Mouse (Mus musculus) layer of hippocampus, adult 8-10 months (tissue): ENCODE measurements around the gene Cyp2t4. TPM values are rescaled to one million over a fixed set of nuclear protein-coding genes. Genes with fewer than 3 reads are reported as not detected.

Experiments used
- DNase-seq, 2 experiments: peaks; one replicate each; pipeline ENCODE4 v3.0.0; 2022; ENCODE audit warnings: low spot score in 2 of 2
- microRNA-seq, 2 experiments: library from miRNA; unstranded; fragments of <30 nt; microRNA quantifications; one replicate each; pipeline ENCODE4 v1.2.0; 2022
- total RNA-seq, 4 experiments: library from RNA; stranded (reverse); gene quantifications; 2 replicates each; pipeline ENCODE4 v1.2.4; 2022

The Cyp2t4 gene
- total RNA-seq, 4 experiments from 2014 or later = not detected

- no peak for DNase-seq
Measured at GRCm38 (mm10) chr7:27180837-27181695, 27.6 kb downstream of the Cyp2t4 start, which contains the start of the genes Gm21983 and Mia. Gene Gm21983, minus strand, starts transcription at chr7:27181086. Gene Mia, minus strand, starts transcription at chr7:27181157.

DNA sequence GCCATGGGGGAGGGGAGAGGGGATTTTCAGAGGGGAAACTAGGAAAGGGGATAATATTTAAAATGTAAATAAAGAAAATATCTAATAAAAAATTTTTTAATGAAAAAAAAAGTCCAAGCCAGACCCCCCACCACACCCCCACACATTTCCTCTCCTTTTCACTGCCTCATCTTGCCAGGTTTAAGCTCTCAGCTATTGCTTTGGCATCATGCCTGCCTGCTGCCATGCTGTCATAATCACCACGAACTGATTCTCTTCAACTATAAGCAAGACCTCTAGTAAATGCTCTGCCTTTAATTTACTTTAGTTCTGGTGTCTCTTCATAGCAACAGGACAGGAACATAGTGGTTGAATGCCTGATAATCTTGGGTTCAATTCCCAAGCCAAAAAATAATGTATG is 29.0 kb downstream of the Cyp2t4 start:
- no peak for DNase-seq

DNA sequence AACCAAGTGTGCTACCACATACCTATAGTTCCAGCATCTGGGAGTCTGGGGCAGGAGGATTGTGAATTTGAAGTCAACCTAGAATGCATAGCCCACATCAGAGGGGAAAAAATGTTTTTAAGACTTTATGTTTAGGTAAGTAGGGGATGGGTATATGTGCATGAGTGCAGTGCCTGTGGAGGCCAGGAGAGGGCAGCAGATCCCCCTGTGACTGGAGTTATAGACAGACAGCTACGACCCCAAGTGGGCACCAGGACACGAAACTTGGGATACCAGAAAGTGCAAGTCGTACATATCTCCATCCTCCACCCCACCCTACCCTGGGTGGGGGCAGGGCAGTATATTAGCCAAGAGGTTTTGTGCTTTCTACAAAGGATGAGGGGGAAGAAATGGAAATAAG is 31.4 kb downstream of the Cyp2t4 start:
- no peak for DNase-seq

- DNase-seq = no peak
Measured at GRCm38 (mm10) chr7:27185986-27186385, 32.5 kb downstream of the Cyp2t4 start.

DNA sequence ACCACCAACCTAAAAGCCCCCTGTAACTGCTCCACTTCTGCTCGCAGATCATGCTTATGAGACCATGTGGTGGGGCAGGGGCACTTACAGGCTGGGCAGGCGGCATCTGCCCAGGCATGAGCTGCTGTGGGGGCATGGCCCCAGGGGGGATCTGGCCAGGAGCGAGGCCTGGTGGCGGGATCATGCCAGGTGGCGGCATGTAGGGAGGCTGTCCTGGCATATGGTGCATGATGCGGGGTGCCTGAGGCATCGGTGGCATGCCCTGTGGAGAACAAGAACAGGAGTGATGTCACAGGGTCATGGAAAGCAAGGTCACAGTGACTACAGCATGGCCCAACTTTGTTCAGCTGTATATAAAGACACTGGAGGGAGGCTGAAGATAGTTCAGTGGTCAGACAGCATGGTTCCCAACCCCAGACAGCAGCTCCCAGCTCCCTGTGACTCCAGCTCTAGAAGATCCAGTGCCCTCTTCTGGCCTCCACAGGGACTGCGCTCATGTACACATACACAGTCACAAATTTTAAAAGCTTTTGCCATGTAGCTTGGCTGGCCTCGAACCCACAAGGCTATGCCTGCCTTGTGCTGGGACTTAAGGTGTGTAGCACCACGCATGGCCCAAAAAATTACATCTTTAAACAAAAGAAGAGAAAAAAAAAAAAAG is 35.9 kb downstream of the Cyp2t4 start:
- DNase-seq = no peak

- DNase-seq = no peak
Measured at GRCm38 (mm10) chr7:27192434-27192833, 38.9 kb downstream of the Cyp2t4 start.

- no peak for DNase-seq
Measured at GRCm38 (mm10) chr7:27193731-27194130, 40.2 kb downstream of the Cyp2t4 start.

DNA sequence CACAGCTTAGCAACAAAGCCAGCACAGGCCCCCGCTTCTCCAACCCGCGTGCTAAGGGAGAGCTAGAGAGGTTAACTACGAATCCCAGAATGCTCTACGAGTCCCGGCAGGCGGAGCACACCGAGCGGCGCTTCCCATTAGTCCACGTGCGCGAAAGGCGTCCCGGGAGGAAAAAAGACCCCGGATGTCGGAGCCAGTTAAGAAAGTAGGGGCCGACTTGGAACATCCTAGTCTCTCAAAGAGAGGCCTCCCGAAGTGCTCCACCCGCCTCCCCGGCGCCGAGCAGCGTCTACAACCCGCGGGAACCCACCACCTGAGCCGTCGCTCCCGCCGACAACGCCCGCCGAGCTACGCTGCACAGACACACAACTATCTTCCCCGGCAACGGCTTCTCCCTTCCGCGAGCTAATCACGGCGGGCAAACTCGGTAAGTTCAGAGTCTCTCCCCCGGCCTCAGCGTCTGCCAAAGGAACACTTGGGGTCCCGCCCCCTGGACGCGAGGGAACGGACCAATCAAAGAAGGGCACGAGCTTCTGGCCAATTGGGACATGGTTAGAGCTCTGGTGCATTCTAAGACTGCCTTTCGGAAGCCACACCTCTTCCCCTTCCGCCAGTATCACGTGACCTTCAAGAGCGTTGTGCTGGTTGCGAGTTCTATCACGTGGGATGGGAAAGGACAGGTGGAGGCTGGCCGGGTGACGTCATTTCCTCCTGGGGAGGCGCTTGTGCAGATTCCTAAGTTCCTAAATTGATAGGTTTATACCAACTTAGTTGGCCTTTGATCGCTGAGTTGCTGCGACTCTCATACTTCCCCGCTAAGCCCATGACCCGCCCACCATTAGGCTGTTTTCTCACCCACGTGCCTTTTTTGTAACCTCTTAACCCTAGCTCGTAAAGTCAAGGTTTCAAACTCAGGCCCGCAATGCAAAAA is 42.4 kb downstream of the Cyp2t4 start, which contains the start of the genes BC024978 and Snrpa:
Gene BC024978, plus strand, starts transcription at position 101 of the 931 bp plus-strand sequence.
Gene Snrpa, minus strand, starts transcription at position 591 of the 931 bp plus-strand sequence.
- DNase-seq = peak; percentile 99 to 100

DNA sequence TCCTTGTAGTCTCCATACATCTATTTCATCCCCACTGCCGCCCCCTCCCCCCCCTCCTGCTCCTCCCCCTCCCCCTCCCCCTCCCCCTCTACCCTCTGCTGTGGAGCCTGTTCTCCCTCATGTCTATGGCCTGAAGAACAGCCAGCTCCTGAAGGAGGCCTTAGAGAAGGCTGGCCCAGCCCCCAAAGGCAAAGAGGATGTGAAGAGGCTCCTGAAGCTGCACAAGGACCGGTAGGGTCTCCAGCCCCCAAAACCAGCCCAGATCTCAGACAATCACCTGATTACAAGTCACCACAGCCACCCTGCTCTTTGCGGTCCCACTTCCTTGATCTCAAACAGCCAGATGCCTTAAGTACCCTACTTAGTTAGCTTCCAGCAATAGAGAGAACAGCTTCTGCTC is 43.6 kb downstream of the Cyp2t4 start:
- DNase-seq = no peak

DNA sequence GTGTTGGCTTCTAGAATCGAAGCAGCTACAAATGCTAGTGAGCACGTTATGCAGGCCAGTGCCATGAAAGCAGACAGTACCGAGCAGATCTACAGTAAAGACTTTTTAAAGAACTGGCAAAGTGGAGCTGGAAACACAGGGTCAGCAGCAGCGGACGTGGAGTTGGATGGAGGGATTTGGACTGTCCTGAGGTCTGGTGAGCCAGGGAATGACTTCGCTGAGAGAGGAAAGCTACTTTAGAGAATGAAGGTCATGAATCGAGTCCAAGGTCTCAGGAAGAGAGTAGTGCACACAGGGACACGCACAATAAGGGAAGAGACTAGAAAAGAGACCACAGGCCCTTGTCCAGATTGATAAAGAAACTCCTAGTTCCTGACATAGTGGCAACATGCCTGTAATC is 44.1 kb downstream of the Cyp2t4 start:
- DNase-seq = no peak

GRCm38 (mm10) chr7:27198355-27198754 is 44.8 kb downstream of the Cyp2t4 start:
- no peak for DNase-seq

DNA sequence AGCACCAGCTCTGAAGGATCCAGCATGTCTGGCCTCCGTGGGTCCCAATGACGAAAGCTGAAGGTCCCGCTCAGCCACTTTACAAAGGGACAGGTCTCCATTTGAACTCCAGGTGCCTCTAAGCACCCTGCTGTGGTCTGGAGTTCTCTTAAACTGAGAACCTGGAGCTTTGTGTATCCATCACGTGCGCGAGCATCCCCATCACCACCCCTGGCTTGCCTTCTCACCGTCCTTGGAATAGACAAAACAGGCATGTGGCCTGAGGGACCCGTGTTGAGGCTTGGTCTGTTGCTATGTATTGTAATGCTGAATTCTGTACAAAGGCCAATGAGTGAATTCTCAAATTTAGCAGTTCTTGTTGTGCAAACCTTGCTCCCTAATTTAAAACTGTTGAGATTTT is 45.3 kb downstream of the Cyp2t4 start:
- no peak for DNase-seq

DNA sequence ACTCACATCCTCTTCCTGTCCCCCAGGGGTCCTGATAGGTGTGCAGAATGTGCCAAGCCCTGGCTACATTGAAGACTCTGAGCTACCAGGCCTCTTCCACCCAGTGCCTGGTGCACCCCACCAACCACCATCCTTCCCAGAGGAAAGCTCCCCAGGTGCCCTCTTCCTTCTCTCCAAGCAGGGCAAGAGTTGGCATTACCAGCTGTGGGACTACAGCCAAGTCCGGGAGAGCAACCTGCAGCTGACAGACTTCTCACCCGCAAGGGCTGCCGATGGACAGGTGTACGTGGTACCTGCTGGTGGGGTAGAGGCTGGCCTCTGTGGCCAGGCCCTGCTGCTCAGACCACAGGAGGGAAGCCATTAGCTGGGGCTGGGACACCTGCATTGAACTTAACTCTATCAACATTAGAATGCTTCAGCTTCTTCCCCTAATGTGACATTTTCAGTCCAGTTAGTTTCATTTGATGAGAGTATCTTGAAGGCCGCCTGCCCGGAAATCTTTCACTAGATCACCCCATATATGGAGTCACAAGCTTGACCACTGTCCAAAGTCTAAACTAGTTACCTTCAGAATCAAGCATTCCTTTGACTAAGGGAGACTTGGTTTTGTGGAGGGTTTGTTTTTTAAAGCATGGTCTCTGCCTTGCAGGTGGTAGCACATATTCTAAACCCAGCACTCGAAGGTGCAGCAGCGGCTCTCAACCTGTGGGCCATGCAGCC is 50.4 kb downstream of the Cyp2t4 start:
- no peak for DNase-seq

Small RNA genes within 50 kb of the gene (microRNA-seq; reads per million reads assigned to microRNA genes)
- gene Mir1191 (0 reads per million in 2 experiments), gene Mir3101 (0.32 to 0.51 reads per million in 2 experiments)

Other genes starting within 250 kb of the Cyp2t4 start
- under 1 TPM in 1 of 4 experiments, not detected in 3; 0.17 TPM for gene Cyp2a22, start 214.3 kb upstream of the Cyp2t4 start, total RNA-seq
- gene Cyp2a12, start 124.6 kb upstream of the Cyp2t4 start, total RNA-seq = not detected
- gene Cyp2f2, start 33.8 kb upstream of the Cyp2t4 start, total RNA-seq = under 1 TPM in 3 of 4 experiments, not detected in 1; 0.23 to 0.69 (median 0.56) TPM
- 100 to 1,000 TPM in 3 of 4 experiments, 10 to 100 TPM in 1; 97.6 to 103 (median 102) TPM for gene Egln2, start 13.1 kb downstream of the Cyp2t4 start, total RNA-seq
- 100 to 1,000 TPM in 2 of 4 experiments, 10 to 100 TPM in 2; 91.9 to 112 (median 102) TPM for gene Rab4b, start 25.2 kb downstream of the Cyp2t4 start, total RNA-seq
- not detected for gene Gm21983, start 27.4 kb downstream of the Cyp2t4 start, total RNA-seq
- 1 to 10 TPM in 3 of 4 experiments, under 1 TPM in 1; 0.86 to 3.9 (median 2.5) TPM for gene Mia, start 27.4 kb downstream of the Cyp2t4 start, total RNA-seq
- gene BC024978, start 42.1 kb downstream of the Cyp2t4 start, total RNA-seq = 10 to 100 TPM; 20.9 to 27.3 (median 25.7) TPM
- 100 to 1,000 TPM in 1 of 4 experiments, 10 to 100 TPM in 3; 82.0 to 108 (median 85.0) TPM for gene Snrpa, start 42.6 kb downstream of the Cyp2t4 start, total RNA-seq
- gene Itpkc, start 74.9 kb downstream of the Cyp2t4 start, total RNA-seq = 10 to 100 TPM; 10.6 to 13.5 (median 12.4) TPM
- 10 to 100 TPM; 38.9 to 48.4 (median 42.6) TPM for gene Coq8b, start 79.3 kb downstream of the Cyp2t4 start, total RNA-seq
- 100 to 1,000 TPM; 110 to 133 (median 125) TPM for gene Numbl, start 104.7 kb downstream of the Cyp2t4 start, total RNA-seq
- gene Ltbp4, start 184.0 kb downstream of the Cyp2t4 start, total RNA-seq = 10 to 100 TPM; 48.5 to 59.4 (median 57.9) TPM
- gene Shkbp1, start 202.3 kb downstream of the Cyp2t4 start, total RNA-seq = 10 to 100 TPM; 29.6 to 49.1 (median 34.1) TPM
- gene Gm20479, start 203.7 kb downstream of the Cyp2t4 start, total RNA-seq = not detected